Mouse (Mus musculus) heart, postnatal 0 days (tissue): Measurements from ENCODE around the gene Rpl12. TPM values are rescaled to one million over a fixed set of nuclear protein-coding genes. Genes with fewer than 3 reads are reported as not detected.
A peak's percentile ranks its signal among the peaks of the same experiment; 100 is the strongest.

Experiments
- ATAC-seq: fragments of 200-750 bp; cut with Nextera tagmentation; 2 replicates; pipeline ENCODE4 v1.8.0; 2017; ENCODE audit warnings: low read depth, moderate number of reproducible peaks, moderate library complexity; ENCODE audit not compliant: insufficient read depth
- DNase-seq: peaks from one replicate; pipeline ENCODE4 v3.0.0-alpha.2; 2016; ENCODE audit warnings: low spot score
- H3K27ac ChIP-seq: fragments of 300-500 bp; sonication (generic); 2 replicates; pipeline ENCODE4 v1.5.1; 2014; ENCODE audit warnings: low read depth, mild to moderate bottlenecking
- H3K27me3 ChIP-seq: fragments of 300-500 bp; sonication (generic); 2 replicates; pipeline ENCODE4 v1.6.1; 2014; ENCODE audit warnings: low read length, mixed read lengths; ENCODE audit not compliant: control insufficient read depth, insufficient read depth
- H3K36me3 ChIP-seq: fragments of 300-500 bp; sonication (generic); replicated peaks from 2 replicates; pipeline ENCODE4 v1.6.1; 2014; ENCODE audit warnings: low read length, mixed read lengths; ENCODE audit not compliant: control insufficient read depth, insufficient read depth
- H3K4me1 ChIP-seq: fragments of 300-500 bp; sonication (generic); 2 replicates; pipeline ENCODE4 v1.6.1; 2014; ENCODE audit warnings: antibody characterized with exemption; ENCODE audit not compliant: control insufficient read depth, insufficient read depth
- H3K4me2 ChIP-seq: fragments of 300-500 bp; sonication (generic); 2 replicates; pipeline ENCODE4 v1.6.1; 2014; ENCODE audit warnings: low read depth, mild to moderate bottlenecking, low read length, moderate library complexity
- H3K4me3 ChIP-seq: fragments of 300-500 bp; sonication (generic); 2 replicates; pipeline ENCODE4 v1.5.1; 2014; ENCODE audit warnings: low read depth, low read length
- H3K9ac ChIP-seq: fragments of 300-500 bp; sonication (generic); replicated peaks from 2 replicates; pipeline ENCODE4 v1.6.1; 2014; ENCODE audit warnings: low read depth, low read length, mixed read lengths
- H3K9me3 ChIP-seq: fragments of 300-500 bp; sonication (generic); replicated peaks from 2 replicates; pipeline ENCODE4 v1.6.1; 2016; ENCODE audit warnings: low read length; ENCODE audit not compliant: control insufficient read depth
- CTCF ChIP-seq: IDR thresholded peaks from 2 replicates; pipeline ENCODE4 v1.5.1; 2016; ENCODE audit warnings: antibody characterized with exemption, control low read depth, low read depth
- EP300 ChIP-seq: IDR thresholded peaks from 2 replicates; pipeline ENCODE4 v1.6.1; 2016; ENCODE audit warnings: antibody characterized with exemption, low read depth
- WGBS: fragments of 180-500 bp; shearing (Covaris S2); extraction: QIAGEN DNeasy Blood & Tissue Kit; methylation state at CpG from one replicate; pipeline ENCODE4 v1.1.7; 2014; 5-methylcytosine and 5-hydroxymethylcytosine counted together
- polyA plus RNA-seq: library from polyadenylated mRNA; unstranded; fragments of >200 nt; fragmentation: Nextera tagmentation; extraction: Ambion mirVana; gene quantifications from 2 replicates; pipeline ENCODE4 v1.2.1, GENCODE M21; 2015
- total RNA-seq: library from RNA; depleted of rRNA; stranded (reverse); fragments of >200 nt; gene quantifications from 2 replicates; pipeline ENCODE4 v1.2.3, GENCODE M21; 2014; ENCODE audit warnings: low replicate concordance

The Rpl12 gene
- total and polyA plus RNA-seq, 2 experiments from 2014 or later = 80.1 to 255 TPM

DNA sequence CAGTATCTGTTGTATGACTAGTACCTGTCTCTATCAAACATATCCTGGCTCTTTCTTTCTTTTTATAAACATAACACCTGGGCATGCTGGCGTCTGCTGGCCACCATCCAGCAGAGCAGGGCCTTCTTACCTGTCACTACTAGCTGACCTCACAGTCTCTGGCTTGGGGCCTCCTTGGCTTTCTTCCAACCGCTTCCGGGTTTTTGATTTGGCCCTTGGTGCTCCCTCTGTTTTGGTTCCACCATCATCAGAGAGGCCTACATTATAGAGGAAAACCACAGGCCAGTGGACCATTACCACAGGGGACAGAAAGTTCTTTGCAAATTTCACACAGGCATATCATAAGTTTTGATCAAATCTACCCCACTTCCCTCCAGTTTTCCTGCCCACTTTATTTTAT is 28.0 kb downstream of the Rpl12 start:
- Histone ChIP-seq H3K4me2 (no peak overlapping the region), H3K4me1 (no peaks in the 10 kb centered on the region), H3K9ac (no peak overlapping the region), H3K9me3 (no peaks in the 10 kb centered on the region), H3K4me3 (no peak overlapping the region), H3K27me3 (no peaks in the 10 kb centered on the region), H3K27ac (no peak overlapping the region), H3K36me3 (no peaks in the 10 kb centered on the region)
- no peak for ATAC-seq
- 55% methylated on average over 3 of the region's 3 CpGs for WGBS
- DNase-seq = no peak
- TF ChIP-seq EP300 (no peak), CTCF (no peak)

DNA sequence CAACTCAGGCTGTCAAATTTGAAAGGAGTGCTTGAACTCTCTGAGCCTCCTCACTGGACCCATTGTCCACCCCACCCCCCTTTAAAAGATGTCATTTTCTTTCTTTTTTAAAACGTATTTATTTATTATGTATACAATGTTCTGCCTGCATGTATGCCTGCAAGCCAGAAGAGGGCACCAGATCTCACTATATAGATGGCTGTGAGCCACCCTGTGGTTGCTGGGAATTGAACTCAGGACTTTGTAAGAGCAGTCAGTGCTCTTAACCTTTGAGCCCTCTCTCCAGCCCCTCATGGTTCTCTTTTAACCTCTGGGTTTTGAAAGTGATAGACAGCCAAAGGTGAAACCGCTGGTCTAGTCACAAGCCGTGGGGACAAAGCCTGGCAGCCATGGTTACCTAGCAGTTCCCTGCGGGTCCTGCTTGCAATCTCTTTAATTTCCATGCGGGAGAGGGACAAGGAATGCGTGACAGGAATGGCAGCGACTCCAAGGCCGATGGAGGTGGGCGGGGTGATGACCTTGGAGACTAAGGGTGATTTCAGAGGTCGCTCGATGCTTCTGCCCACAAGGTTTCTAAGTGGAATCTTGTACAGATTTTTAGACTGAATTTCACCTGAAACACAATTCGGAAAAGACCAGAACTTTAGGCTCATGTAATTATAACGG is 28.9 kb downstream of the Rpl12 start:
- WGBS = 55% methylated on average over 13 of the region's 13 CpGs
- Histone ChIP-seq H3K36me3 (no peaks in the 10 kb centered on the region), H3K9me3 (no peaks in the 10 kb centered on the region), H3K4me1 (no peaks in the 10 kb centered on the region), H3K27ac (no peak overlapping the region), H3K4me2 (no peak overlapping the region), H3K4me3 (no peak overlapping the region), H3K9ac (no peak overlapping the region), H3K27me3 (no peaks in the 10 kb centered on the region)
- DNase-seq (no peak), ATAC-seq (no peak)
- TF ChIP-seq CTCF (peak; percentile 57), EP300 (no peak)

- no peaks in the 10 kb centered on the region for H3K36me3 ChIP-seq
- H3K4me1 ChIP-seq = no peaks in the 10 kb centered on the region
- H3K4me3 ChIP-seq = no peak overlapping the region
- H3K27ac ChIP-seq = no peak overlapping the region
- WGBS = 59% methylated on average over 6 of the region's 6 CpGs
- DNase-seq (no peak), ATAC-seq (no peak)
- H3K9me3 ChIP-seq = no peaks in the 10 kb centered on the region
- no peaks in the 10 kb centered on the region for H3K27me3 ChIP-seq
- no peak overlapping the region for H3K9ac ChIP-seq
- TF ChIP-seq CTCF (no peak), EP300 (no peak)
- no peak overlapping the region for H3K4me2 ChIP-seq
These were observed 30.8 kb downstream of the Rpl12 start for GRCm38 (mm10) chr2:32992130-32992529.

DNA sequence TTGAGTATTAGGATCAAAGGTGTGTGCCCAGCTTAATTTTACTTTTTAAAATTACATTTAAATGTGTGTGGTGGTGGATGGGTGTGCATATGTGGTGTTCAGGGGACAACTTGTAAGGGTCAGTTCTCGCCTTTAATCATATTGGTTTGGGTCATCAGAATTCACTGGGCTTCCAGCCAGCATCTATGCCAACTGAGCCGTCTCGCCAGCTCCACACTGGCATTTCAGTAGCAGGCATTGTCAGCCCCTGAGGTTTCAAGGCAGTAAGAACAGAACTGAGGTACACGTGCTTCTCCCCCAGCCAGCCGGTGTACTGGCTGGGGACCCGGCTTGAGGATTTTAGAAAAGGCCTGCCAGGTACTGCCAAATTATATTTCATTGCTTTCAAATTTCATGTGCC is 35.7 kb downstream of the Rpl12 start:
- no peak overlapping the region for H3K9ac ChIP-seq
- TF ChIP-seq EP300 = no peak
- TF ChIP-seq CTCF = no peak
- H3K4me1 ChIP-seq = no peaks in the 10 kb centered on the region
- no peaks in the 10 kb centered on the region for H3K36me3 ChIP-seq
- no peak overlapping the region for H3K4me3 ChIP-seq
- H3K4me2 ChIP-seq = no peak overlapping the region
- WGBS = 73% methylated on average over 6 of the region's 6 CpGs
- no peak overlapping the region for H3K27ac ChIP-seq
- no peaks in the 10 kb centered on the region for H3K27me3 ChIP-seq
- ATAC-seq = no peak
- no peak for DNase-seq
- H3K9me3 ChIP-seq = no peaks in the 10 kb centered on the region

GRCm38 (mm10) chr2:32997792-32998191 is 36.4 kb downstream of the Rpl12 start:
- Histone ChIP-seq H3K9ac (no peak overlapping the region), H3K4me3 (no peak overlapping the region), H3K9me3 (no peaks in the 10 kb centered on the region), H3K4me1 (no peaks in the 10 kb centered on the region), H3K36me3 (no peaks in the 10 kb centered on the region), H3K27me3 (no peaks in the 10 kb centered on the region), H3K4me2 (no peak overlapping the region), H3K27ac (no peak overlapping the region)
- no peak for ATAC-seq
- TF ChIP-seq CTCF (no peak), EP300 (no peak)
- no peak for DNase-seq
- 63% methylated on average over 4 of the region's 4 CpGs for WGBS

DNA sequence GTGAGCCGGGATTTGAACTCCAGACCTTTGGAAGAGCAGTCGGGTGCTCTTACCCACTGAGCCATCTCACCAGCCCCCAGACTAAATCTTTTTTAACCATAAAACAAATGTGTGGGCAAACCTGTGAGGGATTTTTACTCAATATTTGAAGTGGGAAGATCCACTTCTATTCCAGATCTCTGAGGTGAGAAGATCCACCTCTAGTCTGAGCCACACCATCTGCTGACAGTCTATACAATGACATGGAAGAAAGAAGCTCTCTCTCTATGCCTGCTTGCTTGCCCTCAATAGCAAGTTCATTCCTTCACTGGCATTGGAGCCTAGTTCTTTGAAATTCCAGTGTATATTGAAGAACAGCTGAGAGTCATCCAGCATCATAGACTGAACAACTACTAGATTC is 38.4 kb downstream of the Rpl12 start:
- Histone ChIP-seq H3K36me3 (no peaks in the 10 kb centered on the region), H3K27me3 (no peaks in the 10 kb centered on the region), H3K27ac (no peak overlapping the region), H3K9ac (no peak overlapping the region), H3K4me3 (no peak overlapping the region), H3K4me2 (no peak overlapping the region), H3K4me1 (no peaks in the 10 kb centered on the region), H3K9me3 (no peaks in the 10 kb centered on the region)
- 84% methylated on average over 2 of the region's 2 CpGs for WGBS
- ATAC-seq = no peak
- no peak for DNase-seq
- TF ChIP-seq EP300 = no peak
- no peak for TF ChIP-seq CTCF
